Mouse (Mus musculus) ES-Bruce4 (cell line): Measurements from ENCODE around the gene Neurl1a.

Experiments used
- CTCF ChIP-seq: IDR thresholded peaks from one replicate; pipeline ENCODE4 v1.8.1; 2011; ENCODE audit warnings: low read depth, low read length
- EP300 ChIP-seq: IDR thresholded peaks from 2 replicates; pipeline ENCODE4 v1.6.1; 2011; ENCODE audit warnings: low read depth, low read length; ENCODE audit not compliant: insufficient read depth
- POLR2A ChIP-seq: IDR thresholded peaks from one replicate; pipeline ENCODE4 v1.8.1; 2011; ENCODE audit warnings: low read length; ENCODE audit not compliant: insufficient read depth

GRCm38 (mm10) chr19:47306917-47307315 is 128.3 kb downstream of the Neurl1a start:
- TF ChIP-seq POLR2A = no peak
- TF ChIP-seq CTCF = no peak
- no peak for TF ChIP-seq EP300
